Mouse (Mus musculus): Measurements from ENCODE around the gene Tbc1d30. TPM values are rescaled to one million over a fixed set of nuclear protein-coding genes. Genes with fewer than 3 reads are reported as not detected.
A peak's percentile ranks its signal among the peaks of the same experiment; 100 is the strongest.

Tbc1d30 gene
- polyA plus RNA-seq, 1 experiment: 1.3 TPM

DNA sequence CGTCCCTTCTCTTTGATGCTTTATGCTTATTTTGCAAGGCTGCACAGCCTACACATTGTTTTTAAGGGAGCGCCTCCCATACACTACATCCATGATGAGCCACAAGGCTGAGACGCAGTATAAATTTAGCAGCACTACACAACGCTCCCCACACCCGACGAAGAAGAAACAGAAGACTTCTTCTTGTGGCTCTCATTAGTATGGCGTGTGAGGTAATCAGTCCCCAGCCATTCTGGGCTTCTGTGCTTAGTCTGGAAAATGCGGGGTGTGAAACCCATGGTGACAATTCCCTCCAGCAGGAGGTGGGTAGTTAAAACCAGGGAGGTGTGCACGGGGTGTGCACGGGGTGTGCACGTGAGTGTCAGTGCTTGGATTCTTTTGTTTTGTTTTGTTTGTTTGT, 70.1 kb downstream of the Tbc1d30 start:
- Histone ChIP-seq H3K27ac (ENCODE audit: insufficient read depth, low read depth, low read length) (no peak overlapping the region), H3K4me1 (ENCODE audit: control insufficient read depth, insufficient read depth, low read length) (no peaks in the 10 kb centered on the region), H3K4me3 (ENCODE audit: insufficient read depth, low read length) (no peak overlapping the region)
- TF ChIP-seq POLR2A (IDR thresholded peaks at IDR 0.05; ENCODE audit: borderline replicate concordance, low read depth, low read length): no peak

DNA sequence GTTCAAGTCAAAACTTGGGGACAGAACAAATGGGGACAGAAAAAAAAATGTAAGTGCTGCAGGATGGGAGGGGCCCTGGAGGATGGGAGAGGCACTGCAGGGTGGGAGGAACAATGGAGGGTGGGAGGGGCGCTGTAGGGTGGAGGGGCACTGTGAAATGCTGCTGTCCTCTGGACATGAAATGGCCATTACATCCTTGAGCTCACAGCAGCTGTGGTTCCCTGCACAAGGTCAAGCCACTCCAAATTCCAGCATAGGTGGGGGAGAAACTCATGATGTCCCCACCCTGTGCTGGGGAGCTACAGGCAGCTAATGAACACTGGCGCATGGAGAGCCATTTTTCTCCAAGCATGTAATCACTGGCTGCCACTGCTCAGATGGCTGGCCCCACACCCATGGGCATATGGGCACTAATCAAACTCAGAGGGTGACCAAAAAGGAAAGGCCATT, 74.0 kb downstream of the Tbc1d30 start:
- H3K4me1 ChIP-seq (ENCODE audit: control insufficient read depth, insufficient read depth, low read length): no peaks in the 10 kb centered on the region
- no peak overlapping the region for H3K27ac ChIP-seq (ENCODE audit: insufficient read depth, low read depth, low read length)
- no peak overlapping the region for H3K4me3 ChIP-seq (ENCODE audit: insufficient read depth, low read length)
- TF ChIP-seq CTCF (IDR thresholded peaks at IDR 0.05; ENCODE audit: low read depth, low read length) (no peak), POLR2A (IDR thresholded peaks at IDR 0.05; ENCODE audit: borderline replicate concordance, low read depth, low read length) (no peak)

DNA sequence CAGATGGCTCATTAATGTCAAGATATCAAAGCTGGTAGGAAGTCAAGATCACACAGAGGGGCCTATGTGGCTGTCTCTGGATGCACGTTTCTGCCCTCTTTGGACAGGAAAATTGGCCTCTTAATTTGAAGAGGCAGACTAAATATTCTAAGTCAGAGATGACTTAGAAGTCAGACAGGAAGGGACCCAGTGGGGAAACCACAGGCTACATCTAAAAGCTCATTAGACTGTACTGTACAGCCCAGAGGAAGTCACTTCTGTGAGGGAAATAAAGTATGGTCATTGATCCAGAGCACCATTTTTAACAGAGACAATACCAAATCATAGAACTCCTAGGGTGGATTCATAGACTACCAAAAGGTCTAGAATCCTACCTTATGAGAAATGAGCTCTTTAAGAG, 76.1 kb downstream of the Tbc1d30 start:
- H3K4me1 ChIP-seq (ENCODE audit: control insufficient read depth, insufficient read depth, low read length): no peaks in the 10 kb centered on the region
- TF ChIP-seq POLR2A (IDR thresholded peaks at IDR 0.05; ENCODE audit: borderline replicate concordance, low read depth, low read length): no peak
- TF ChIP-seq CTCF (IDR thresholded peaks at IDR 0.05; ENCODE audit: low read depth, low read length): no peak
- no peak overlapping the region for H3K4me3 ChIP-seq (ENCODE audit: insufficient read depth, low read length)
- H3K27ac ChIP-seq (ENCODE audit: insufficient read depth, low read depth, low read length): no peak overlapping the region

DNA sequence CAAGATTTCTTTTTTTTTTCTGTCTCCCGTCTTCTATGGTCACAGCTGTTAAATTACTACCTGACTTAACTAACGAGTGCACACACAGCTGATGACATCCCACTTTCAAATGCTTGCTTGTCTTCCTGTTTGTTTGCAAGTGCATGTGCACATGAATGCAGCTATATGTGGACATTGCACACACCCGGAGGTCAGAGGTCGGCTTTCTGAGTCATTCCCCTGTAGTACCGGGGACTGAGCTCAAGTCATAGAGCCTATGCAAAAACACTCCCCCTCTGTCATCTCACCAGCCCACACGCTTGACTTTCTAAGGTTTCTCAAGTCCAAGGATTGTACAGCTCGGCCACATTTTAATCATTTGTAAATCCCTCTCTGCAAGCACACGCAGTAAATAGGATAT, 80.1 kb downstream of the Tbc1d30 start:
- Histone ChIP-seq H3K4me1 (ENCODE audit: control insufficient read depth, insufficient read depth, low read length) (peaks cover 6% of the 10 kb centered on the region; the same call in 1 of the 2 replicates), H3K4me3 (ENCODE audit: insufficient read depth, low read length) (no peak overlapping the region), H3K27ac (ENCODE audit: insufficient read depth, low read depth, low read length) (no peak overlapping the region)
- TF ChIP-seq CTCF (IDR thresholded peaks at IDR 0.05; ENCODE audit: low read depth, low read length): no peak
- no peak for TF ChIP-seq POLR2A (IDR thresholded peaks at IDR 0.05; ENCODE audit: borderline replicate concordance, low read depth, low read length)

DNA sequence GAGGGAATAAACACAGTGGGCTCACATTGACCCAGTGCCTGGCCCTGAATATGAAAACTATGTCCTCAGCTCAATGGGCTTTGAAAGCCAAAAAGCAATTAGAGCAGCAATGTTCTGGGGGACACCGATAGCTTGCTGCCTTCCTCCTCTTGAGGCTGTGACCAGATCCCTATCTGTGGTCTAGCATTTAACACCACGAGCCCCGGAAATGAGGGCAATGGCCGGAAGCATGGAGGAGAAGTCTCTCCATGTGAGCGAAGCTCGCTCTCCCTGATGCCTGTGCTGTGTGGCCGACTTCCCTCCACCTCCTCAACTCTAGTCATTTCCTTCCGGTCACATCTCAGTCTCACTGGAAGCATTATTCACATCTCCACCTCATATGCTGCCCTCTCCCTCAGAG, 82.3 kb downstream of the Tbc1d30 start:
- no peak for TF ChIP-seq CTCF (IDR thresholded peaks at IDR 0.05; ENCODE audit: low read depth, low read length)
- no peak for TF ChIP-seq POLR2A (IDR thresholded peaks at IDR 0.05; ENCODE audit: borderline replicate concordance, low read depth, low read length)
- peaks cover 16% of the 10 kb centered on the region for H3K4me1 ChIP-seq (ENCODE audit: control insufficient read depth, insufficient read depth, low read length)
- H3K27ac ChIP-seq (ENCODE audit: insufficient read depth, low read depth, low read length): no peak overlapping the region
- H3K4me3 ChIP-seq (ENCODE audit: insufficient read depth, low read length): no peak overlapping the region

DNA sequence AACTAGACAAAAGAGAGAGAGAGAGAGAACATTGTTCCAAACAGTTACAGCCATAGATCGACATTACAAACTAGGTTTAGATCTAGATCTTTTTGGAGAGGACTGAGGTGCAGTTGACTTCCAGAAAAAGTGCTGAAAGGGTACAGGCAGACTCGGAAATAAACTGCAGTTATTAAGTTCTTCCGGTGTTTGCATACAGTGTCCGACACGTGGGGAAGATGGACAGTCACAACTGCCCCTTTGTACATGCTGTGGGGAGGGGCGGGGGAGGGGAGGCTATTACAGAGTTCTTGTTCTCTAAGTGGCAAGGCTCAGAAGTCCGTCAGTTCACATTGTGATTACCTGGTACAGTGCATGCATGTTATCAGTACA, 86.9 kb downstream of the Tbc1d30 start:
- Histone ChIP-seq H3K4me1 (ENCODE audit: control insufficient read depth, insufficient read depth, low read length) (peaks cover 20% of the 10 kb centered on the region), H3K27ac (ENCODE audit: insufficient read depth, low read depth, low read length) (no peak overlapping the region), H3K4me3 (ENCODE audit: insufficient read depth, low read length) (no peak overlapping the region)
- no peak for TF ChIP-seq CTCF (IDR thresholded peaks at IDR 0.05; ENCODE audit: low read depth, low read length)
- TF ChIP-seq POLR2A (IDR thresholded peaks at IDR 0.05; ENCODE audit: borderline replicate concordance, low read depth, low read length): no peak

DNA sequence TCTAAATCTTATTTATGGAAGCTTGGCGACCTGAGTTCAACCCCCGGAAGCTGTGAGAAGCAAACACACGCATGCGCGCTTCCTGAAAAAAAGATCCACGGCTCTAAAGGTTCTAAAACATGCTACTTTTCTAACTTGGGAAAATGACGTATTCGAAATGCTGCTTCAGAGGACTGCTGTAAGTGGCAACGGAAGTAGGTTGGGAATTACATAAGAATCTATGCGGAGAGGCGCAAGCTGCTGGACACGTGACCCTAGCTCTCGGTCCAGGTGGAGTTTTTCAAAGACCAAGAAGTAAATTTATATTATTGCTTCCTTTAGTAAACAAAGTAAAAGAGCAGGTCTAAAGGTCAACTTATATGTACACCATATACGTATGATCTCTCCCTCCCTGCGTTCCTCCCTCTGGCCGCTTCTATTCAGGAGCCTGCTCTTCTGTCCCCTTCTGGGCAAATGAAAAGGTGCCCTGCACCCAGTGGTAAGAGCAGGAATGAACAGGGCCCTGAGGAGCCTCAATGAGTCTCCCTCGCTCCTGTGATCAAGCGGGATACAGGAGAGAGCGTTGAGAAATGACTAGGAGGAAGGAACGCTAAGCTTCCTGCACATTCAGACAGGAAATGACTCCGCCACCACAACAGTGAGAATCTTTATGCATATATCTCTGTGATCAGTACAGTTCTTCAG, 87.4 kb downstream of the Tbc1d30 start:
- H3K27ac ChIP-seq (ENCODE audit: insufficient read depth, low read depth, low read length): no peak overlapping the region
- H3K4me3 ChIP-seq (ENCODE audit: insufficient read depth, low read length): no peak overlapping the region
- TF ChIP-seq POLR2A (IDR thresholded peaks at IDR 0.05; ENCODE audit: borderline replicate concordance, low read depth, low read length) (no peak), CTCF (IDR thresholded peaks at IDR 0.05; ENCODE audit: low read depth, low read length) (no peak)
- peaks cover 20% of the 10 kb centered on the region for H3K4me1 ChIP-seq (ENCODE audit: control insufficient read depth, insufficient read depth, low read length)

DNA sequence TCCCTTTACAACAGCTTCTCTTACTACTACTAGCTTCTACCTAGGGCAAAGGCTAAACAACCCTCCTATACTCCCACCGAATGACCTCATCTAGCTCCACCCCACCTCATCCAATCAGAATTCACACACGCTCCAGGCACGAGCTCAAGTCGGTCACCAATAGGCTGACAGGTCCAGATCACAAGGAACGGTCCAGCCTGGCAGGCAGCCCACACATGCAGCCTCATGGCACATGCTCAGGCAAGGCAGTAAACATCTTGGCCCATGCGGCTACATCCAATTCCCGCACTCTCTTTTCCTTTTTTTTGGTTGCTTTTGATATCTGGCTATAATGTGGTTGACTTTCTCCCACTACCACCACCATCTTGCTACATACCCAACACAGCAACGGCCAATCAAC, 88.9 kb downstream of the Tbc1d30 start:
- H3K27ac ChIP-seq (ENCODE audit: insufficient read depth, low read depth, low read length): no peak overlapping the region
- no peak for TF ChIP-seq POLR2A (IDR thresholded peaks at IDR 0.05; ENCODE audit: borderline replicate concordance, low read depth, low read length)
- TF ChIP-seq CTCF (IDR thresholded peaks at IDR 0.05; ENCODE audit: low read depth, low read length): no peak
- peaks cover 20% of the 10 kb centered on the region for H3K4me1 ChIP-seq (ENCODE audit: control insufficient read depth, insufficient read depth, low read length)
- no peak overlapping the region for H3K4me3 ChIP-seq (ENCODE audit: insufficient read depth, low read length)

DNA sequence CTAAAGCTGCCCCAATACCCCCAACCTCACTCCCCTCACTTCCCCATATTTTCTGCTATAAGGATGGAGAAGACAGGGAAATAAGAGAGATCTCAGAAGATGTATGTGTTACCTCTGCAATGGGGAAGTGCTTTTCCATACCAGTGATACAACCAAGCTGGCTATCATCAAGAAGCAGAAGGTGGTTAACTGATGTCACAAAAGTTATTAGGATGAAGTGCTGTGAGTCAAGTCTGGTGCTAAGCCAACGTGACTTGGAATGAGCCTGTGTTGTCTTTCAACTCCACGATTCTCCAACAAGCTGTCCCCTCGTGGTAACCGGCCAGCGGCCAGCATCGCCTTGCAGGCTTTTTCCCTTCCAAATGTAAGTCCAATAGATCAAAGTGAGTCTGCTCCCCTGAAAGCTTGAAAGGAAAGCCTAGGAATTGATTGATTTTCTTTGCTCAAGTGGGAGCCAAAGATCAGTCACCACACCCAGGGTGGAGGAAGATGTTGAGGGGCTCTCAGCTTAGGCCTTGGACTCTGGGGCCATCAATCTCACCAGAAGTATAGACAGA, 90.0 kb downstream of the Tbc1d30 start:
- no peak overlapping the region for H3K4me3 ChIP-seq (ENCODE audit: insufficient read depth, low read length)
- H3K27ac ChIP-seq (ENCODE audit: insufficient read depth, low read depth, low read length): no peak overlapping the region
- peaks cover 14% of the 10 kb centered on the region for H3K4me1 ChIP-seq (ENCODE audit: control insufficient read depth, insufficient read depth, low read length)
- TF ChIP-seq POLR2A (IDR thresholded peaks at IDR 0.05; ENCODE audit: borderline replicate concordance, low read depth, low read length) (no peak), CTCF (IDR thresholded peaks at IDR 0.05; ENCODE audit: low read depth, low read length) (no peak)

DNA sequence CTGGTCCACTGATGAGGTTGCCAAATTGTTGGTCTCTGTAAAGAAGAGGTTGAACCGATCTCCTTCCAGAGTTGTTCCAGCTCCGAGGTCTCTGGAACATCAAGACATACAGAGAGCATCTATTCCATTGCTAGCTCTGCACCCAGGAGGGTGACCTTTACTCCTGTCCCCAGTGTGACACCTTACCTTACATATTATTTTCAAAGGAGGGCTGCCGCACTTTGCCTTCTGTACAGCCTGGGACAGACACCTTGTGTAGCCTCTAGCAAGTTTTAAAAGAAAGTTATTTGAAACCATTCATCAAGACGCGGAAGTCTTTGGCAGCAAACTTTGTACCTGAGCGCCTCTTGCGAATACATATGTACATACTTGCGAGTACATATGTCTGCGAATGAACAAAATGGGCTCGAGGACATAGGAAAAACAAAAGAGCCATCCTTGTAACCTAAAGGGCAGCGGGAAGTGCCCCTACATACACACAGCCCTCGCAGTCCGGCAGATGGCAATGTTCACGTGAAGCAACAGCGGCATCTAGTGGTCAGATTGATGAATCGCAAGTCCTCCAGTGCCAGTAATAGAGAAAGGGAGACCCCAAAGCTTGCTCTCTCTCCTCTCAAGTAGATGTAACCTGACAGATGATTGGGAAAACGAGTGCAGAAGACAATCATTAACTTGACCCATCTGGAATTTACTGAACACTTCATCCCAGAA, 94.8 kb downstream of the Tbc1d30 start:
- no peak for TF ChIP-seq POLR2A (IDR thresholded peaks at IDR 0.05; ENCODE audit: borderline replicate concordance, low read depth, low read length)
- peak; percentile 90 for TF ChIP-seq CTCF (IDR thresholded peaks at IDR 0.05; ENCODE audit: low read depth, low read length)
- H3K27ac ChIP-seq (ENCODE audit: insufficient read depth, low read depth, low read length): no peak overlapping the region
- peaks cover 4% of the 10 kb centered on the region for H3K4me1 ChIP-seq (ENCODE audit: control insufficient read depth, insufficient read depth, low read length)
- no peak overlapping the region for H3K4me3 ChIP-seq (ENCODE audit: insufficient read depth, low read length)
